Mouse (Mus musculus): ENCODE measurements around the gene Tmem97. TPM values are rescaled to one million over a fixed set of nuclear protein-coding genes. Genes with fewer than 3 reads are reported as not detected.

The Tmem97 gene
- 36.0 and 46.0 TPM in 2 replicates for polyA plus RNA-seq (2015; fragmentation: Nextera tagmentation; extraction: Ambion mirVana)

DNA sequence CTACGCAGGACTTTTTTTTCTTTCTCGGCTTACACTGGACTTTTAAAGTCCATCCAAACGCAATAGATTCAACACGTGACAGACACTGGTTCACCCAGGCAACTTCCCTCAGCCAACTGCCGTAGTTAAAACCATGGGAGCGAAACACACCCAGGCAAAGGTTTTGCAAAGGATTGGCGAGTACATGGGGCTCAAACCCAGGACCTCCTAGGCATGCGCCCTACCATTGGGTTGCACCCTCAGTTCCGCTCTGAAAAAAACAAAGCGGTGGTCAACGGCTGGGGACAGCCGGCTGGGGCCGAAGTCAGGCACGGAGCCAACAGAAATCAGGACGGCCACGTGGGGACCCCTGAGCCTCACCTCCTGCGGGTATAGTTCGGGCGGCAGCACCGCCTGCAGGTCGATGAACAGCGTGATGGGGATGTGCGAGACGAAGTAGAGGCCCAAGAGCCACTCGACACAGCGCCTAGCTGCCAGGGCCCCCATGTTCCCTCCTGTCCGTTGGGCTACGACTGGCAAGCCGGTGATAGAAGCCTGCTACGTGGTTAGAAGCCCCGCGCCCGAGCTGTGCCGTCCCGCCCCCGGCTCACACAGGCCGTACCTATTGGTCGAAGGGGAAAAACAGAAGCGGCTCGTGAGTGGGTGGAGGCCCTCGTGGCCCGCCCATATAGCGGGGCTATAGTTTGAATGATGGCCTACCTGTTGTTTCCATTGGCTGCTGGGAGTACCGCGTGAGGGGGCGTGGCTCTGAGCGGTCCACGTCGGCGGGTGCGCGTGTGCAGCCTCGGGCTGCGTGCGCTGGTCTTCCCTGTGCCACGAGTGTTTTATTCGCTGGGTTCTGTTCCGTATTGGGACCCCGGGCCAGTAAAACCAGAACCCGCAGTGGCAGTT lies at the start of gene Tmem97:
Gene Tmem97 (minus strand): TSS at position 610 of the 891 bp plus-strand sequence.
- WGBS = under 1% methylated on average over 60 of the region's 60 CpGs
- ATAC-seq = peak; percentile 100
- no peaks in the 10 kb centered on the region for H3K36me3 ChIP-seq (ENCODE audit: insufficient read depth, low read length)

DNA sequence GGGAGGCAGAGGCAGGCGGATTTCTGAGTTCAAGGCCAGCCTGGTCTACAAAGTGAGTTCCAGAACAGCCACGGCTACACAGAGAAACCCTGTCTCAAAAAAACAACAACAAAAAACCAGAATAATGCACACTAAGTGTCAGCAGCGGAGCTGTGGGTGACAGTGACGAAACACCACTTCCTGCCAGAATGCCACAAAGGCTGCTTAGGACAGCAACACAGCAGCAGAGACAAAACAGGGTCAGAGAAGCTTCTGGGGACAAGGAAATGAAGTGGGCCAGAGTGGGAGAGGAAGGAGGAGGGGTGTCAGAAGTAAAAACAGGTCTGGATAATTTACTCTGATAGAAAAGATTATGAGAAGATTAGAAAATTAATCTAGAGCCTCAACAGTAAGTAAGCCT lies 49.5 kb upstream of the Tmem97 start:
- no peak for TF ChIP-seq CTCF (IDR thresholded peaks at IDR 0.05)
- no peak for TF ChIP-seq EP300 (IDR thresholded peaks at IDR 0.05)
- ATAC-seq (peak; percentile 55), DNase-seq (ENCODE audit: low spot score) (peak; percentile 56)
- Histone ChIP-seq H3K27ac (ENCODE audit: low read length) (no peak overlapping the region), H3K27me3 (replicated peaks; ENCODE audit: insufficient read depth, low read length) (no peaks in the 10 kb centered on the region), H3K4me3 (ENCODE audit: low read depth, low read length) (no peak overlapping the region), H3K4me1 (ENCODE audit: insufficient read depth, low read depth, low read length) (no peaks in the 10 kb centered on the region), H3K4me2 (replicated peaks; ENCODE audit: low read depth, low read length) (no peak overlapping the region), H3K36me3 (ENCODE audit: insufficient read depth, low read length) (no peaks in the 10 kb centered on the region), H3K9me3 (ENCODE audit: low read length) (no peaks in the 10 kb centered on the region), H3K9ac (replicated peaks; ENCODE audit: low read depth) (no peak overlapping the region)
- WGBS = 56% methylated on average over 4 of the region's 4 CpGs

More for the DNA sequence above, at the start of gene Tmem97:
- no peaks in the 10 kb centered on the region for H3K27me3 ChIP-seq (replicated peaks; ENCODE audit: insufficient read depth, low read length)
- peak within 1 kb of the TSS; percentile 41 for H3K9ac ChIP-seq (replicated peaks; ENCODE audit: low read depth)
- peaks cover 2% of the 10 kb centered on the region; the same call in 1 of the 2 replicates for H3K4me1 ChIP-seq (ENCODE audit: insufficient read depth, low read depth, low read length)
- peak; percentile 99 for DNase-seq (ENCODE audit: low spot score)
- H3K4me2 ChIP-seq (replicated peaks; ENCODE audit: low read depth, low read length) = peak within 1 kb of the TSS; percentile 75
- peak within 1 kb of the TSS; percentile 57 for H3K4me3 ChIP-seq (ENCODE audit: low read depth, low read length)
- no peaks in the 10 kb centered on the region for H3K9me3 ChIP-seq (ENCODE audit: low read length)
- peak within 1 kb of the TSS; percentile 11; the same call in 1 of the 2 replicates for H3K27ac ChIP-seq (ENCODE audit: low read length)
- TF ChIP-seq CTCF (IDR thresholded peaks at IDR 0.05) (peak; percentile 58), EP300 (IDR thresholded peaks at IDR 0.05) (no peak)

DNA sequence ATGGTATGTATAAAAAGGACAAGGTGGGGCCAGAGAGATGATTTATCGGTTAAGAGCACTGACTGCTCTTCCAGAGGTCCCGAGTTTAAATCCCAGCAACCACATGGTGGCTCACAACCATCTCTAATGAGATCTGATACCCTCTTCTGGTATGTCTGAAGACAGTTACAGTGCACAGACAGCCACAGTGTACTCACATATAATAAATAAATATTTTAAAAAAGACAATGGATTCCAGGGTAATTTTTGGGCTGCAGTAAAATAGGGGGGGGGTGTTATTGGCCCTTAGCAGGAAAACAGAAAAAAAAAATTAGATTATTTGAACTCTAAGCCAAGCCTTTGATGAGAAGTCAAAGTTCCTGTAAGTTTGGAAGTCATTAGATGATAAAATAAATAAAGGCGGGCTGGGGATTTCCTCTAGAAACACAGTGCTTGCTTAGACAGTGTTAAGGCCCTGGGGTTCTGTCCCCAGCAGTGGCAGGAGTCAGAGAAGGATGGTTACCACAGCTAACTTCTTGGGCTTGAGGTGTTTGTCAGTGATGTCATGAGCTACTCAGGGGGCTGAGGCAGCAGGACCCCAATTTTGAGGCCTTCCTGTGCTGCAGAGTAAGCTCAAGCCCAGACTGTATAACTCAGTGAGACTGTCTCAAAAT lies 48.3 kb upstream of the Tmem97 start:
- no peak overlapping the region for H3K9ac ChIP-seq (replicated peaks; ENCODE audit: low read depth)
- H3K4me3 ChIP-seq (ENCODE audit: low read depth, low read length) = no peak overlapping the region
- WGBS = 49% methylated on average over 3 of the region's 3 CpGs
- no peaks in the 10 kb centered on the region for H3K36me3 ChIP-seq (ENCODE audit: insufficient read depth, low read length)
- no peak overlapping the region for H3K4me2 ChIP-seq (replicated peaks; ENCODE audit: low read depth, low read length)
- TF ChIP-seq EP300 (IDR thresholded peaks at IDR 0.05) = peak; percentile 44; the same call in 1 of the 2 replicates
- TF ChIP-seq CTCF (IDR thresholded peaks at IDR 0.05) = no peak
- no peak for DNase-seq (ENCODE audit: low spot score)
- no peaks in the 10 kb centered on the region for H3K27me3 ChIP-seq (replicated peaks; ENCODE audit: insufficient read depth, low read length)
- no peaks in the 10 kb centered on the region for H3K4me1 ChIP-seq (ENCODE audit: insufficient read depth, low read depth, low read length)
- H3K9me3 ChIP-seq (ENCODE audit: low read length) = no peaks in the 10 kb centered on the region
- ATAC-seq = peak; percentile 37
- no peak overlapping the region for H3K27ac ChIP-seq (ENCODE audit: low read length)

GRCm38 (mm10) chr11:78596750-78597149 lies 46.2 kb upstream of the Tmem97 start:
- Histone ChIP-seq H3K9me3 (ENCODE audit: low read length) (no peaks in the 10 kb centered on the region), H3K27me3 (replicated peaks; ENCODE audit: insufficient read depth, low read length) (no peaks in the 10 kb centered on the region), H3K4me1 (ENCODE audit: insufficient read depth, low read depth, low read length) (no peaks in the 10 kb centered on the region), H3K27ac (ENCODE audit: low read length) (no peak overlapping the region), H3K4me3 (ENCODE audit: low read depth, low read length) (no peak overlapping the region), H3K4me2 (replicated peaks; ENCODE audit: low read depth, low read length) (no peak overlapping the region), H3K9ac (replicated peaks; ENCODE audit: low read depth) (no peak overlapping the region), H3K36me3 (ENCODE audit: insufficient read depth, low read length) (no peaks in the 10 kb centered on the region)
- DNase-seq (ENCODE audit: low spot score) (no peak), ATAC-seq (no peak)
- TF ChIP-seq CTCF (IDR thresholded peaks at IDR 0.05) = no peak
- TF ChIP-seq EP300 (IDR thresholded peaks at IDR 0.05) = no peak

- H3K4me1 ChIP-seq (ENCODE audit: insufficient read depth, low read depth, low read length) = no peaks in the 10 kb centered on the region
- no peak overlapping the region for H3K4me2 ChIP-seq (replicated peaks; ENCODE audit: low read depth, low read length)
- no peaks in the 10 kb centered on the region for H3K36me3 ChIP-seq (ENCODE audit: insufficient read depth, low read length)
- no peaks in the 10 kb centered on the region for H3K27me3 ChIP-seq (replicated peaks; ENCODE audit: insufficient read depth, low read length)
- DNase-seq (ENCODE audit: low spot score) (no peak), ATAC-seq (no peak)
- H3K9me3 ChIP-seq (ENCODE audit: low read length) = no peaks in the 10 kb centered on the region
- no peak overlapping the region for H3K4me3 ChIP-seq (ENCODE audit: low read depth, low read length)
- no peak overlapping the region for H3K9ac ChIP-seq (replicated peaks; ENCODE audit: low read depth)
- no peak for TF ChIP-seq CTCF (IDR thresholded peaks at IDR 0.05)
- TF ChIP-seq EP300 (IDR thresholded peaks at IDR 0.05) = no peak
- 86% methylated on average over 2 of the region's 2 CpGs for WGBS
- H3K27ac ChIP-seq (ENCODE audit: low read length) = no peak overlapping the region
Observed at GRCm38 (mm10) chr11:78595773-78596172, 45.2 kb upstream of the Tmem97 start.

GRCm38 (mm10) chr11:78594271-78594964 lies 43.8 kb upstream of the Tmem97 start:
- H3K27me3 ChIP-seq (replicated peaks; ENCODE audit: insufficient read depth, low read length) = no peaks in the 10 kb centered on the region
- H3K4me3 ChIP-seq (ENCODE audit: low read depth, low read length) = no peak overlapping the region
- no peaks in the 10 kb centered on the region for H3K4me1 ChIP-seq (ENCODE audit: insufficient read depth, low read depth, low read length)
- no peak overlapping the region for H3K9ac ChIP-seq (replicated peaks; ENCODE audit: low read depth)
- ATAC-seq (no peak), DNase-seq (ENCODE audit: low spot score) (no peak)
- TF ChIP-seq EP300 (IDR thresholded peaks at IDR 0.05) = no peak
- TF ChIP-seq CTCF (IDR thresholded peaks at IDR 0.05) = no peak
- H3K27ac ChIP-seq (ENCODE audit: low read length) = no peak overlapping the region
- H3K4me2 ChIP-seq (replicated peaks; ENCODE audit: low read depth, low read length) = no peak overlapping the region
- 82% methylated on average over 6 of the region's 6 CpGs for WGBS
- H3K36me3 ChIP-seq (ENCODE audit: insufficient read depth, low read length) = no peaks in the 10 kb centered on the region
- no peaks in the 10 kb centered on the region for H3K9me3 ChIP-seq (ENCODE audit: low read length)
